Mouse (Mus musculus): Measurements from ENCODE around the gene Dtx3.

GRCm38 (mm10) chr10:127233141-127233540 lies 37.6 kb upstream of the Dtx3 start:
- TF ChIP-seq CTCF (IDR thresholded peaks at IDR 0.05; ENCODE audit: borderline replicate concordance, insufficient read depth, low read length), result no peak
- TF ChIP-seq POLR2A (IDR thresholded peaks at IDR 0.05; ENCODE audit: low read depth, low read length), result no peak
